Mouse (Mus musculus) hindbrain, embryonic 12.5 days (tissue): ENCODE measurements around the gene Fam219b. TPM values are rescaled to one million over a fixed set of nuclear protein-coding genes. Genes with fewer than 3 reads are reported as not detected.

Source experiments
- ATAC-seq: fragments of 200-750 bp; cut with Nextera tagmentation; 2 replicates; pipeline ENCODE4 v1.8.0; 2017; ENCODE audit warnings: moderate TSS enrichment; ENCODE audit not compliant: low FRiP score
- H3K27ac ChIP-seq: fragments of 300-500 bp; sonication (generic); 2 replicates; pipeline ENCODE4 v1.5.1; 2016; ENCODE audit warnings: mild to moderate bottlenecking
- H3K27me3 ChIP-seq: fragments of 300-500 bp; sonication (generic); 2 replicates; pipeline ENCODE4 v1.6.1; 2016; ENCODE audit warnings: mild to moderate bottlenecking
- H3K36me3 ChIP-seq: fragments of 300-500 bp; sonication (generic); 2 replicates; pipeline ENCODE4 v1.6.1; 2016; ENCODE audit warnings: mild to moderate bottlenecking
- H3K4me1 ChIP-seq: fragments of 300-500 bp; sonication (generic); 2 replicates; pipeline ENCODE4 v1.6.1; 2016
- H3K4me2 ChIP-seq: fragments of 300-500 bp; sonication (generic); replicated peaks from 2 replicates; pipeline ENCODE4 v1.6.1; 2016; ENCODE audit warnings: mild to moderate bottlenecking
- H3K4me3 ChIP-seq: fragments of 300-500 bp; sonication (generic); 2 replicates; pipeline ENCODE4 v1.5.1; 2016; ENCODE audit warnings: mild to moderate bottlenecking
- H3K9ac ChIP-seq: fragments of 300-500 bp; sonication (generic); 2 replicates; pipeline ENCODE4 v1.6.1; 2016; ENCODE audit warnings: mild to moderate bottlenecking, moderate library complexity
- H3K9me3 ChIP-seq: fragments of 300-500 bp; sonication (generic); replicated peaks from 2 replicates; pipeline ENCODE4 v1.6.1; 2016; ENCODE audit warnings: mild to moderate bottlenecking
- WGBS: fragments of 180-500 bp; shearing (Covaris S2); methylation state at CpG from one replicate; pipeline ENCODE4 v1.1.7; 2016; 5-methylcytosine and 5-hydroxymethylcytosine counted together
- polyA plus RNA-seq: library from polyadenylated mRNA; unstranded; fragments of >200 nt; fragmentation: Nextera tagmentation; extraction: Ambion mirVana; gene quantifications from 2 replicates; pipeline ENCODE4 v1.2.1, GENCODE M21; 2016

Fam219b gene
- polyA plus RNA-seq, 1 experiment from 2014 or later: 20.0 TPM

- no peak overlapping the region for H3K9ac ChIP-seq
Measured at GRCm38 (mm10) chr9:57557215-57557614, 19.9 kb downstream of the Fam219b start.

GRCm38 (mm10) chr9:57558625-57559024 is 21.3 kb downstream of the Fam219b start:
- no peak overlapping the region for H3K4me3 ChIP-seq
- H3K36me3 ChIP-seq: no peaks in the 10 kb centered on the region
- H3K9ac ChIP-seq: no peak overlapping the region
- peaks cover 29% of the 10 kb centered on the region for H3K4me1 ChIP-seq
- H3K27ac ChIP-seq: no peak overlapping the region
- no peaks in the 10 kb centered on the region for H3K27me3 ChIP-seq
- no peaks in the 10 kb centered on the region for H3K9me3 ChIP-seq
- WGBS: 84% methylated on average over 4 of the region's 4 CpGs
- H3K4me2 ChIP-seq: no peak overlapping the region
- no peak for ATAC-seq

More at GRCm38 (mm10) chr9:57557215-57557614, 19.9 kb downstream of the Fam219b start:
- WGBS: 83% methylated on average over 3 of the region's 3 CpGs
- no peak overlapping the region for H3K27ac ChIP-seq
- H3K4me2 ChIP-seq: no peak overlapping the region
- ATAC-seq: no peak
- no peaks in the 10 kb centered on the region for H3K36me3 ChIP-seq
- H3K4me3 ChIP-seq: no peak overlapping the region
- H3K9me3 ChIP-seq: no peaks in the 10 kb centered on the region
- H3K27me3 ChIP-seq: no peaks in the 10 kb centered on the region
- peaks cover 19% of the 10 kb centered on the region for H3K4me1 ChIP-seq

- Histone ChIP-seq H3K27ac (no peak overlapping the region), H3K4me3 (no peak overlapping the region), H3K9me3 (no peaks in the 10 kb centered on the region), H3K9ac (no peak overlapping the region), H3K4me1 (peaks cover 26% of the 10 kb centered on the region), H3K27me3 (no peaks in the 10 kb centered on the region), H3K4me2 (no peak overlapping the region), H3K36me3 (no peaks in the 10 kb centered on the region)
- WGBS: 68% methylated on average over 2 of the region's 2 CpGs
- ATAC-seq: no peak
Measured at GRCm38 (mm10) chr9:57559568-57559967, 22.2 kb downstream of the Fam219b start.

- H3K9ac ChIP-seq: peak overlapping the region; percentile 72
- H3K4me2 ChIP-seq: peak overlapping the region; percentile 83
- WGBS: 29% methylated on average over 7 of the region's 7 CpGs
- H3K4me1 ChIP-seq: peaks cover 25% of the 10 kb centered on the region
- peak overlapping the region; percentile 84 for H3K27ac ChIP-seq
- H3K27me3 ChIP-seq: no peaks in the 10 kb centered on the region
- peak overlapping the region; percentile 66 for H3K4me3 ChIP-seq
- no peaks in the 10 kb centered on the region; the same call in 1 of the 2 replicates for H3K36me3 ChIP-seq
- no peak for ATAC-seq
- H3K9me3 ChIP-seq: no peaks in the 10 kb centered on the region
Measured at GRCm38 (mm10) chr9:57560263-57560662, 22.9 kb downstream of the Fam219b start.

- H3K27ac ChIP-seq: peak within 1 kb of the TSS; percentile 84
- H3K36me3 ChIP-seq: no peaks in the 10 kb centered on the region; the same call in 1 of the 2 replicates
- H3K4me1 ChIP-seq: peaks cover 32% of the 10 kb centered on the region
- H3K9ac ChIP-seq: peak within 1 kb of the TSS; percentile 72
- H3K4me3 ChIP-seq: peak within 1 kb of the TSS; percentile 66
- under 1% methylated on average over 37 of the region's 37 CpGs for WGBS
- H3K9me3 ChIP-seq: no peaks in the 10 kb centered on the region
- ATAC-seq: peak; percentile 100
- peak within 1 kb of the TSS; percentile 83 for H3K4me2 ChIP-seq
- no peaks in the 10 kb centered on the region for H3K27me3 ChIP-seq
Measured at GRCm38 (mm10) chr9:57560861-57561710, 23.8 kb downstream of the Fam219b start, which contains the start of gene Scamp2. TSS of gene Scamp2 (plus strand) at chr9:57560943.

GRCm38 (mm10) chr9:57561711-57562099 is 24.4 kb downstream of the Fam219b start:
- no peaks in the 10 kb centered on the region; the same call in 1 of the 2 replicates for H3K36me3 ChIP-seq
- H3K4me2 ChIP-seq: peak overlapping the region; percentile 83
- ATAC-seq: no peak
- H3K4me3 ChIP-seq: peak overlapping the region; percentile 66
- no peaks in the 10 kb centered on the region for H3K9me3 ChIP-seq
- WGBS: 82% methylated on average over 13 of the region's 13 CpGs
- no peaks in the 10 kb centered on the region for H3K27me3 ChIP-seq
- peaks cover 32% of the 10 kb centered on the region for H3K4me1 ChIP-seq
- H3K27ac ChIP-seq: no peak overlapping the region
- H3K9ac ChIP-seq: peak overlapping the region; percentile 45; the same call in 1 of the 2 replicates

- no peak overlapping the region for H3K9ac ChIP-seq
- no peak for ATAC-seq
- H3K9me3 ChIP-seq: no peaks in the 10 kb centered on the region
- peaks cover under 1% of the 10 kb centered on the region for H3K36me3 ChIP-seq
- no peak overlapping the region for H3K4me2 ChIP-seq
- peaks cover 32% of the 10 kb centered on the region for H3K4me1 ChIP-seq
- no peak overlapping the region for H3K27ac ChIP-seq
- WGBS: 83% methylated on average over 4 of the region's 4 CpGs
- H3K27me3 ChIP-seq: no peaks in the 10 kb centered on the region
- H3K4me3 ChIP-seq: no peak overlapping the region
Measured at GRCm38 (mm10) chr9:57562896-57563372, 25.6 kb downstream of the Fam219b start.

- Histone ChIP-seq H3K4me1 (peaks cover 32% of the 10 kb centered on the region), H3K4me3 (no peak overlapping the region), H3K9me3 (no peaks in the 10 kb centered on the region), H3K9ac (no peak overlapping the region), H3K4me2 (no peak overlapping the region), H3K27ac (no peak overlapping the region), H3K27me3 (no peaks in the 10 kb centered on the region), H3K36me3 (peaks cover 18% of the 10 kb centered on the region)
- 84% methylated on average over 6 of the region's 6 CpGs for WGBS
- no peak for ATAC-seq
Measured at GRCm38 (mm10) chr9:57564609-57565008, 27.3 kb downstream of the Fam219b start.

GRCm38 (mm10) chr9:57565741-57566221 is 28.5 kb downstream of the Fam219b start:
- ATAC-seq: no peak
- peaks cover 23% of the 10 kb centered on the region for H3K36me3 ChIP-seq
- no peak overlapping the region for H3K4me2 ChIP-seq
- WGBS: 60% methylated on average over 10 of the region's 10 CpGs
- H3K4me3 ChIP-seq: no peak overlapping the region
- H3K9ac ChIP-seq: no peak overlapping the region
- H3K27ac ChIP-seq: 0 out of 2 replicates have a peak overlapping the region, but pooled peaks have one; percentile 14
- no peaks in the 10 kb centered on the region for H3K27me3 ChIP-seq
- peaks cover 28% of the 10 kb centered on the region for H3K4me1 ChIP-seq
- no peaks in the 10 kb centered on the region for H3K9me3 ChIP-seq

- H3K27me3 ChIP-seq: no peaks in the 10 kb centered on the region
- H3K9ac ChIP-seq: no peak overlapping the region
- no peak for ATAC-seq
- no peaks in the 10 kb centered on the region for H3K9me3 ChIP-seq
- WGBS: 62% methylated on average over 8 of the region's 8 CpGs
- H3K27ac ChIP-seq: no peak overlapping the region
- no peak overlapping the region for H3K4me2 ChIP-seq
- peaks cover 22% of the 10 kb centered on the region for H3K4me1 ChIP-seq
- peaks cover 32% of the 10 kb centered on the region for H3K36me3 ChIP-seq
- H3K4me3 ChIP-seq: no peak overlapping the region
Measured at GRCm38 (mm10) chr9:57566846-57567245, 29.5 kb downstream of the Fam219b start.

- 96% methylated on average over 6 of the region's 6 CpGs for WGBS
- Histone ChIP-seq H3K4me2 (no peak overlapping the region), H3K27me3 (no peaks in the 10 kb centered on the region), H3K36me3 (peaks cover 32% of the 10 kb centered on the region), H3K4me3 (no peak overlapping the region), H3K9me3 (no peaks in the 10 kb centered on the region), H3K4me1 (peaks cover 7% of the 10 kb centered on the region; the same call in 1 of the 2 replicates), H3K9ac (no peak overlapping the region), H3K27ac (no peak overlapping the region)
- no peak for ATAC-seq
Measured at GRCm38 (mm10) chr9:57568500-57568899, 31.2 kb downstream of the Fam219b start.

GRCm38 (mm10) chr9:57574397-57574796 is 37.1 kb downstream of the Fam219b start:
- peaks cover 42% of the 10 kb centered on the region for H3K36me3 ChIP-seq

More at GRCm38 (mm10) chr9:57574397-57574796, 37.1 kb downstream of the Fam219b start:
- Histone ChIP-seq H3K9ac (no peak overlapping the region), H3K27ac (no peak overlapping the region), H3K9me3 (no peaks in the 10 kb centered on the region), H3K4me3 (no peak overlapping the region), H3K4me1 (no peaks in the 10 kb centered on the region), H3K27me3 (no peaks in the 10 kb centered on the region), H3K4me2 (no peak overlapping the region)
- ATAC-seq: no peak
